Mouse (Mus musculus) liver, embryonic 14.5 days (tissue): Measurements from ENCODE around the gene Bcl2.

Experiments used
- CTCF ChIP-seq: IDR thresholded peaks from 2 replicates; pipeline ENCODE4 v1.5.1; 2016; ENCODE audit warnings: antibody characterized with exemption, low read depth, control low read depth
- EP300 ChIP-seq: IDR thresholded peaks from 2 replicates; pipeline ENCODE4 v1.6.1; 2016; ENCODE audit warnings: antibody characterized with exemption, low read depth

- TF ChIP-seq EP300: no peak
- TF ChIP-seq CTCF: no peak
Observed at GRCm38 (mm10) chr1:106694316-106694715, 19.8 kb downstream of the Bcl2 start.
